Mouse (Mus musculus) urinary bladder, postnatal 25 days (tissue): Measurements from ENCODE around the gene Esr2.
A peak's percentile ranks its signal among the peaks of the same experiment; 100 is the strongest.
"Not testable (repeated sequence)": the region's sequence is repeated elsewhere in the genome, so short reads cannot be mapped to it uniquely, and the experiment has no call there.

Source experiments
- DNase-seq: peaks from one replicate; pipeline ENCODE4 v3.0.0; 2022; ENCODE audit warnings: low spot score

Gene Esr2

DNA sequence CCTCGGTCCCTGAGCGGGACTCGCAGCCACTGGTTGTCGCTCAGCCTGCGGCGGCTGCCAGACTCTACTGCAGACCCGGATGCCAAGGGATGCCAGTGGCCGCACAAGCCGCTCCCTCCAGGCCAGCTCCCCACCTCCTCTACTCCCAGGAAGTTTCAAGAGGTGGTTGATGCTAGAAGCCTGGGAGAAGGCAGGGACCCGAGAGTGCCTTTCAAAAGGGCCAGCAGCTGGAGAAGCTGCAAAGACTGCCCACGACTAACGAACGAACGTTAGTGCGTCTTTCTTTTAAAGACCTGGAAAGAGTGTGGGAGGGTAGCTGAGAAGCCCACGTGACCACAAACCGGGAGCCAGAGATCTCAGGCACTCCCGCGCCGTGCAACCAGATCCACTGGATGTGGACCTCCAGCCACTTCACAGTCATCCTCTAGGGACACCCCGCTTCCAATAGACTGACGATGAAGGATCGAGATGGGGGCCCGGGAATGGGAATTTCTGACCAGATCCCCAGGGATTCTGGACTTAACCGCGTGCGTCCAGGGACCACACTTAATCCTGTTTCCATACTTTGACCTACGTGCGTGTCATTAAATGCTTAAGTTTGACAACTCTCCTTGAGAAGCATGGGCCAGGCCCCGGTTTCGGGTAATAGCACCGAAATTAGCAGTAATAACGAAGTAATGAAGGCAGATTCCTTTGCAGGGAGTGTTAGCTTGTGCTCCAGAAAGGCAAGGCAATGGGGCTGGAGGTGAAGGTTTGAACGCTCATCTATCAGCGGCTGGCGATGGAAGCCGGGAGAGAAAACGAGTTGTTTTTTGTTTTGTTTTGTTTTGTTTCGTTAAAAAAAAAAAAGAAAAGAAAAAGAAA, at the start of gene Esr2:
TSS of gene Esr2 (minus strand) at position 260 of the 864 bp plus-strand sequence.
- DNase-seq: no peak

DNA sequence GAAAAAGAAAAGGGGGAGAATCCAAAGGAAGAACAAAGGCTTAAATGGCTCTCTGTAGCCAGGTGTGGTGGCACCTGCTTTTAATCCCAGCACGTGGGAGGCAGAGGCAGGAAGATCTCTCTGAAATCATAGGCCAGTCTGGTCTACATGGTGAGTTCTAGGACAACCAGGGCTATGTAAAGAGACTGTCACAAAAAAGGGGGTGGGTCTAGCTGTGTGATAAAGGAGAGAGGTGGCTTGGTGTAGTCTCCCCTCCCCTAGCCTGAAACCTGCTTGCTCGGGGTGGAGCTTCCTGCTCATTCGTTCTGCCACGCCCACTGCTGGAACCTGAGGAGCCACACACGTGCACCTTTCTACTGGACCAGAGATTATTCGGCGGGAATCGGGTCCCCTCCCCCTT, 45.0 kb upstream of the Esr2 start:
- not testable (repeated sequence) for DNase-seq

DNA sequence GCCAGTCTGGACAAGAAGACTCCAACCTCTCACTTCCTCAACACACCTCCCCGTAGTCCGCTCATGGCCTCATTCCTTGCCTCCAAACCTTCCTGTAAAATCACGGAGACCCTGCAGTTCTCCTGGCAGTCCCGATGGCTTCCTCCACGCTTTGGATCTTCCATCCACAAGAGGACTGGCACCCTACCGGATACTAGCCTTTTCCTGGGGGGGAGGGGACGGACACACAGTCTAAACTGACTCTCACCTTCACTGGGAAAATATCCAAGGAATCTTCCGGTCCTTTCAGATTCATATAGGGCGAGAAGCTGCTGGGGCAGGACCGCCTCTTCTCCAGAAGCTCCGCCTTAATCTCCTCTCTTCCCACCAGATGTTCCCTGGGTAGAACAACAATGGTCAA, 39.7 kb upstream of the Esr2 start:
- no peak for DNase-seq

DNA sequence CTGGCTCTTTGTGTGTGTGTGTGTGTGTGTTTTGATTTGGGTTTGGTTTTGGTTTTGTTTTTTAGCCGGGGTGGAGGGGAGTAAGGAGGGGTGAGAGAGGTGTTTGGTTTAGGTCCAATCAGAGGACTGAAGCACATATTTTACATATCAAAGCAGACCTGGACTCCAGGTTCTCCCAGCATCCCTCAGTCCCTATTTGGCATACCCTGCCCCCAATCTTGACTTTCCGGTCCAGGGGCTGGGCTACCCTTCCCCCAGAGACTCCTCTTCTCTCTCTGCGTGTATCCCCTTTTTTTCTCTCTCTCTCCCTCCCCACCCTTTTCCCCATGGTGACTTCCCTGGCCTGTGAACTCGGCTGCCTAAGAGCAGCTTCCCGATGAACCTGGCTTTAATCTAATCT, 38.1 kb upstream of the Esr2 start:
- no peak for DNase-seq

DNA sequence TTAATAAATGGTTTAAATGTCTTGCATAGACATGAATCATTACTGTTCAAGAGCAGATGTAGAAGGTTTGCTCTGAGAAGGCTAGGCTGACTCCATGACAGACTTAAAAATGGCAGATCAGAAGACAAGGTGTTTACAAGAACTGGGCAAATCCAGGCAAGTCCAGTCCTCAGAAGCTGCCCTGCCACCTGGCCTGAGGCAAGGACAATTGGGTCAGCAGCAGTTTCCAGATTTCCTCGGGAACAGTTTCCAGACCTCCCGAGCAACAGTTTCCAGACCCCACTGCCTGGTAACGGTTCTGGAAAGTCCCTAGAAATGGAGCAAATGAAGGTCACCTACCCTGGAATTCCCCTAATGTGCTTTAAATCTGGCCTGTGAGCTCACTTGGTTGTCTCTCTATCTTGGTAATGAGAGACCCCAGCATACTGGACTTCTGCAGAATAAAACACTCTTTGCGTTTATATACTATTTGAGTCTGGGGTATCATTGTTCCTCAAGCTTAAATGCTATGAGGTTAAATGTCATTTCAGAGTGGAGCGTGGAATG, 32.4 kb upstream of the Esr2 start:
- no peak for DNase-seq

DNA sequence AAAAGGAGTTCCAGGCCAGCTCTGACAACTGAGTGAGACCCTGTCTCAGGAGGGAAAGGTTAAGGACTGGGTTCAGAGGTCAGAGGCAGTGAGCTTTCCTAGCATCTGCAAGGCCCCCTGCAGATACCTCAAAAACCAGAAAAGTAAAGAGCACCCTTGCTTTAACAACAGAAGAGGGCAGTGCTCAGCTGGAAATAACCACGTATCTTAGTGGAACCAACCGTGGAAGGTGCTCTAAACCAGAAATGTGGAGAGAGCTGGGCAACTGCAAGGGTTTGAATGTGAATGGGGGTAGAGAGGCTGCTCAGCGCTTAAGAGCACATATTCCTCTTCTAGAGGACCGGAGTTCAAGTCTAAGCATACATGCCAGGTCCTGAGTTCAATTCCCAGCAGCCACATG, 23.3 kb upstream of the Esr2 start:
- no peak for DNase-seq

DNA sequence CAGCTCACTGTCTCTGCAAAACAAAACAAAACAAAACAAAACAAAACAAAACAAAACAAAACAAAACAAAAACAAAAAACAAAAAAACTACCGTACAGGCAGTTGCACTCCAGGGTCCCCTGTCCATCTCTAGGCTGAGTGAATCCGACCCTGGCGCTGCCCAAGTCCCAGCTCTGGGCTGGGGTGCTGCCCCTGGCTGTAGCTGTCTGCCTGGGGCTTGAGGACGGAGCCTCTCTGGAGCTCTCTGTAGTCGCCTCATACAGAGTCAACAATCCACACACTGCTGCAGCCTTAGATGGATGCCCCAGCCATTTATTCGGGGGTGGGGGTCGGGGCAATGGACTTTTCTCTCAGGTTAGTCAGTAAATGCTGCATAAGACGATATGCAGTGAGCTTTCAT, 20.0 kb upstream of the Esr2 start:
- DNase-seq: no peak

DNA sequence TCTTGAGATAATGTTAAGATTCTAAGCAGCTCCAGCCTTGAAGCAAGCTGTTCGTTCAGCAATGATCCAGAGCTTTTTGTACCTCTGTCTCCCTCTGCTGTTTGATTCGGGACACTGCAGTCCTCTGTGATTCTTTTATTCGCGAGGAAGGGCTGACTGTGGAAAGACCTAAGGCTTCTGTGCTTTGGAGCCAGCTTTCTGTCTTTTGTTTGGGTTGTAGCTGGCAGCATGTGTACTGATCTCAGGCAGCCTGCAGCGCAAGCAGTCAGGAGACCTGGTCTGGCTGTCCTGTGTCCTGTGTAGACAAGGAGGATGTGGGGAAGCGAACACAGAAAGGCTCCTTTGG, 19.6 kb upstream of the Esr2 start:
- DNase-seq: peak; percentile 47

DNA sequence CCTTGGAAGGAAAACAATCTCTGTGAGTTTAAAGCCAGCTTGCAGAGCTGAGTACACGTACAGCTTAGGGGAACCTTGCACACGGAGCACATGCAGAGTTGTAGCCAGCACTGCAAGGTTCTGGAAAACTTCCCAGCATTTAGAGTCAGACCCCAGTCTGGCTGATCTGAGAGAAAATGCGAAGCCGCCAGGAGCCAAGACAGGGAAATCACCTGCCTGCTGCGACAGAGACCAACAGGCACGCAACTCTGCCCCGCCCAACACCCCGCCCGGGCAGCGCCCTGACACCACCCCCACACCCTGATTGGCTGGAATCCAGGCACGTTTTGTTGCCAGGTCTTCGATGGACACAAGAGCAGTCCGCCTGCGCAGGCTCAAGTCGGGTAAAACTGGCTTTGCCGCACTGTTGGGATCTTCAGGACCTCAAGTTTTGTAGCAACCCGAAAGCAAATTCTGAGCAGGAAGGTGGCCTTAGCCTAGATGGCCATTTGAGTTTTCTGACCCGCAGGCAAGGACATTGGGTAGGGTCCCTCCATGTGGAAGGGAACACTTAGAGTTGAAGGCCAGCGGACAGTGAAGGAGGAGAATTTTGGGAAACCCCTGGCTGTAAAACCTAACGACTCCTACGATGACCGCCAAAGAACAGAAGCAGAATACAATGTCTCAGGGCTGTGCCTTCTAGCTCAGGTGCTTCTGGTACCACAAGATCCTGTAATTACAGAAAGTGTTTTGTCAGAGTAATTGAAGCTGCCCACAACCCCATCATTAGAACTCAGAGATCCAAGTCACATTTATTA, 19.1 kb upstream of the Esr2 start:
- peak; percentile 84 for DNase-seq

DNA sequence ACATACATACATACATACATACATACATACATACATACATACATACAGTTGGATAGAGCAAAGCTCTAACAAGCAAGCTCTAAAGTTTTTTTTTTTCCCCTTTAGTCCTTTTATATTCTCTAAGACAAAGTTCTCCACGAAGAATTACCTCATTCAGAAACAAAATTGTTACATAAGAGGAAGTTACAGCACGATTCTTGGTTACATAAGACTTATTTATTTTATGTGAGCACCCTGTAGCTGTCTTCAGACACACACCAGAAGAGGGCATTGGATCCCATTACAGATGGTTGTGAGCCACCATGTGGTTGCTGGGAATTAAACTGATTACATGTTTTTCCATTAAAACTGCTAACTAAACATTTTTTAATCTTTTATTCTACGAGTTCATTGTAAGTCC, 17.5 kb upstream of the Esr2 start:
- no peak for DNase-seq

DNA sequence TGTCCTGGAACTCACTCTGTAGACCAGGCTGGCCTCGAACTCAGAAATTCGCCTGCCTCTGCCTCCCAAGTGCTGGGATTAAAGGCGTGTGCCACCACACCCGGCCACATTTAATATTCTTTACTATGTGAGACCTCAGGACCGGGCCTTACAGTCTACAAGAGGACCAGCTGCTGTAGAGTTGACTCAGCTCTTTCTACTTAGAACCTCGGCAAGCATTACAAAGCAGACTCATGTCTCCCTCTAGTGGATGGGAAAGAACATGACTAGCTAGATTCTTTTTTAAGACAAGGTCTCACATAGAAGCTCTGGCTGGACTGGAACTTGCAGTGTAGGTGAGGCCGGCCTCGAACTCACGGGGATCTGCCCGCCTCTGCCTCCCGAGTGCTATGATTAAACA, 13.9 kb upstream of the Esr2 start:
- no peak for DNase-seq

DNA sequence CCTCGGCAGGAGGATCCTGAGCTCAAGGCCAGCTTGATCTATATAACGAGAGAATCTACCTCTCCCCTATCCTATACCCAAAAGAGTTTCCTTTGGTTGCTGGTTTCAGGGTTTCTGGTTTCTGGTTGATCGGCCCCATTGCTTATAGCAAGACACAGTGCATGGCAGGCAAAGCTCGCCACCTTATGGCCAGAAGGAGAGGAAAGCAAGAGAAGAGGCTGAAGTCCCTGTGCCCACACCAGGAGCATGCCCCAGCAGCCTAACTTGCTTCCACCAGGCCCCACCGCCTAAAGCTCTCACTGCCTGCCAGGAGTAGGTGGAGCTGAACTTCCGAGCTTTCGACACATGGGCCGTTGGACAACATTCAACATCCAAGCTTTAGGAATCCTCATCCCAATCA, 10.8 kb upstream of the Esr2 start:
- peak; percentile 10 for DNase-seq

DNA sequence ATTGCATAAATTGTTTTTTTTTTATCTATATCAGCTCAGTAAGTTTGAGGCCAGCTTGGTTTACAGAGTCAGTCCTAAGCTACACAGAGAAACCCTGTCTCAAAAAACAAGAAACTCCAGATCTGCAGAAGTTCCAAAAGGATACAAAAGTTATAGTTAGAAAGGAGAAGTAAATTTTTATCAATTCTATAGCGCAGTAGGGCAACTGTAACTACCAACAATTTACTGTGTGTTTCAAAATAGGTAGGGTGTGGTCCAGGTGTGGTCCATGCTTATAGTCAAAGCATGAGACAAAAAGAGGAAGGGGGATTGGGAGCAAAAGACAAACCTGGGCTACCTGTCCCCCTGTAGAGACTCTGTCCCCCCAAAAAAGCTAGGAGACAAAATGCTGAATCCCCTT, 9.4 kb upstream of the Esr2 start:
- no peak for DNase-seq

DNA sequence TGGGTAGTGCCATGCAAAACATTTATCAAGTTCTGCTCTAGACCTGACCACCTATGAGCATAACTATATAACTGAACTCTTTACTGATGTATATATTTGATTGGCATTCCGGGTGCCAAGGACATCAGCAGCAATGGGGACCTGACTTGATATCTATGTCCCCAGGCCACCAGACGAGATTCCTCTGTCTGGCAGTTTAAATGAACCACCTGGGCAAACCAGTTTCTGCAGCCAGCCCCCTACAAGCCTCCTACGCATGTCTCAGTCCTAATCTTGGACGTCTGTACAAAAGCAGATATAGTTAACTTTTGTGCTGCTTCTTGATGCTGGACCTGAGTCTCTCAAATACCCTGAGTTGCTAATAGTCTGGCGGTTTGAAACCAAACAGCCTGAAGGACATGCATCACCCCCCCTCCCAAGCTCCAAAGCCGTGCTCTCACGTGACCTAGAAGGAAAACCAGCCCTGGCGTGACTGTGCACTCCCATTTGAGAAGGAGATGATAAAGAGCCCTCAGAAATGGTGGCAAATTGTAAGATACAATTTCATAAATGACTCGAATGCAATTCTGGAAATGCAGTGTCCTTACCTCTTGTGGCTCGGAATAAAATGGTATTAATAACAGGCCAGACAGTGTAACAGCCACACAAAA, 8.2 kb upstream of the Esr2 start:
- no peak for DNase-seq

DNA sequence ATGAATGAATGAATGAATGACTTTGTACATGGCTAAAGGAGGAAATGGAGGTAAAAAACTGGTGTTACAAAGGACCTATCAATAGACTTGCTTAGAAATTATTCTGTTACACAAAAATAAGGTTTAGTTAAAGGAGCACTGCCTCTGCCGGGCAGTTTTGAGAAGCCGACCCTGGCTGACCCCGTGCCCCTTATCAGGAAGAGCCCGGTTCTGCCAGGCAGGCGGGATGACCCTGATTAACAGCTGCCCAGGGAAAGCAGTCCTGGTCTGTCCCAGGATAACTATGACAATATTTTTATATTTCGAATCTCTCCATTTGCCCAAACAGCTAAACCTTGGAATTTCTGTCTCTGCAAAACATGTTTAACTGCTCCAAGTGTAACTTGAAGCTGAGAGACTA, 7.2 kb upstream of the Esr2 start:
- DNase-seq: no peak

DNA sequence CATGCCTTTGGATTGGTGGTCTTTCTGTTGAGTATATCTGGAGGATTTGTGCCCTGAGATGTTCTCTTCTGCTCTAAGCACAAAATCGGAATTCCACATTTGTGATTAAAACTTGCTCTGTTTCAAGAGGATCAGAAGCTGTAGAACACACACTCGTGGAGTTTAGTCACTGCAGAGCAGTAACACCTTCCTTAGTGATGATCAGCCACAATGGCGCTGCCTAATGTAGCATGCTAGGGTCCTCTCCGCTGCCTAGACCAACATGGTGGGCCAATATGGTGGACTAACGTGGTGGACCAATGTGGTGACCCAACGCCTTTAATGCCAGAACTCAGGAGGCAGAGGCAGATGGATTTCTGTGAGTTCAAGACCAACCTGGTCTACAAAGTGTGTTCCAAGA, 5.8 kb upstream of the Esr2 start:
- DNase-seq: no peak

DNA sequence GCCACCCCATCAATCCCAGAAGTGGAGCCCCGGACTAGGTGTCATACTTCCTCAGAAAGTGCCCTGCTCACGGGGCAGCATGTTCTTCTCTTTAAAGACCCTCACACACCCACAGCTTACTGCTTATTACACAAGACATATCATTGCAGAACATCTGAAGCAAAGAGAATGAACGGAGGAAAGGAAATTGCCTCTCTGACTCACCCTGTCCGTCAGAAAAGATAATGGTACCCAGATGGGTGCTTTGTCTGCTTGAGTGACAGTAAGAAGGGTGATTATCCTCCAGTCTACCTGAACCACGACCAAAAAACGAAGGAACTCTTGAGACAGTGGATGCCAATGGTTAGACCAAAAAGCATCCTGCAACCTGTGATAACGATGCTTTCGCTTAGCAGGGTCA, 4.4 kb upstream of the Esr2 start:
- DNase-seq: no peak

DNA sequence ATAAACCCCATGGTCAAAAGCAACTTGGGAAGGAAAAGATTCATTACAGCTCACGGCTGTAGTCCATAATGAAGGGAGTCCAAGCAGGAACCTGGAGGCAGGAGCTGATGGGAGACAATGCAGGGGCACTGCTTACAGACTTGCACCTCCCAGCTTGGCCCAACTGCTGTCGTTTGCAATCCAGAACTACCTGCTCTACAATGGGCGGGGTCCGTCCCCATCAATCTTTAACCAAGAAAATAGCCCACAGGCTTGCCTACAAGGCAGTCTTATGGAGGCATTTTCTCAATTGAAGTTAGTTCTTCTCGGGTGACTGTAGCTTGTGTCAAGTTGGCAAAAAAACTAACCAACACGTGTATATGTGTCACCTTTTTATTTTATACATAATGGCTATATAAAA, 3.4 kb upstream of the Esr2 start:
- no peak for DNase-seq

DNA sequence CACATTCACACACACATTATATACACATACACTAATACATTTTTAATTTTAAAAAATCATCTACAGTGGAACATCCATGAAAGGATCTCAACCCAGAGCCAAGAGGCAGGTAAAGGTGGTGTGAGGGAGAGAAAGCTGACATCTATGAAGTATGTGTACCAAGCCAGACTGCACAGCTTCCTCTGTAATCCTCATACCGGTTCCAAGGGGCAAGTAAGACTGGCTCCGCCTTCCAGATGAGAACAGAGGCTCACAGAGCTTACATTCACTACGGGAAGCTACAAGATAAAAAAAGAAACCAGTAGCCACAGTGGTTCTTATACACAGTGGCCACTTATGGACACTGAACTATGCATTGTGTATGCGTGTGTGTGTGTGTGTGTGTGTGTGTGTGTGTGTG, 2.5 kb upstream of the Esr2 start:
- no peak for DNase-seq

DNA sequence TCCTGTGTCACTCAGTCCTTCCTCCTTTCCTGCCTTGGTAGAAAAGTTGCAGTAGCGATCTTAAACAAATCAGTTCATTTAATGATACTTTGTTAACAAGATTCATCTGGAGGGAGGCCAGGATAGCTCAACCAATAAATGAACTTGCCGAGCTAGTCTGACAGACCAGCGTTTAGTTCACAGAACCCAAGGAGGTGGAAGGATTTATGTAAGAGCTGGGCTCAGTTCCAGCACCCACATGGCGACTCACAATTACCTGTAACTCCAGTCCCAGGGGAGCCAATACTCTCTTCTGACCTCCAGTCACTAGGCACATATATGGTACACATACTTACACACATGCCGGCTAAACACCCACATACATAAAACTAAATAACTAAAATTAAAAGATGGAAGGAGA, 2.0 kb upstream of the Esr2 start:
- DNase-seq: no peak

DNA sequence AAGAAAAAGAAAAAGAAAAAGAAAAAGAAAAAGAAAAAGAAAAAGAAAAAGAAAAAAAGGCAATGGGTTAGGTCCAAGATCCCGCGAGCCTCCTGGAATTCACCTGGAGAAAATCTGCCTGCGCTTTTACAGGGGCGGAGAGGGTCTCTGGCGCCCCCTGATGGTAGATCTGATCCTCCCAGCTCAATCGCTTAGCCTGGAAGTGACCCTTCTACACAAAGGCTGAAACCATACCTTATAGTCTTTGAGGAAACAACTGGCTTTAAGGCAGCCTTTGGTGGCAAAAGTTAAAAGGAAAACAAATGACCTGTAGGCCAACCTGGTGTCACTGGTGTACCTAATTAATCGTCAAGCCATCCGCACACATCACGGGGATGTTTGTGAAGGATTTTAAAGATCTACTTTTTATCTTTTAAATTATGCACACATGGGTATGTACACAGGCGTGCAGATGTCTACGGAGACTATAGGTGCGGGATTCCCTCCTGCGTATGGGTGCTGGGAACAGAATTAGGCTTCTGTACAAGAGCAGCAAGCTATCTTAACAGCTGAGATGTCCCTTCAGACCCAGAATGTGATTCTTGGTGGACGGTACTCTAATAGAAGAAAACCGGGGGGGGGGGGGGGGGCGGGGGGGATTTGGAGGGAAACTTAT, 932 bp upstream of the Esr2 start:
- peak; percentile 70 for DNase-seq

DNA sequence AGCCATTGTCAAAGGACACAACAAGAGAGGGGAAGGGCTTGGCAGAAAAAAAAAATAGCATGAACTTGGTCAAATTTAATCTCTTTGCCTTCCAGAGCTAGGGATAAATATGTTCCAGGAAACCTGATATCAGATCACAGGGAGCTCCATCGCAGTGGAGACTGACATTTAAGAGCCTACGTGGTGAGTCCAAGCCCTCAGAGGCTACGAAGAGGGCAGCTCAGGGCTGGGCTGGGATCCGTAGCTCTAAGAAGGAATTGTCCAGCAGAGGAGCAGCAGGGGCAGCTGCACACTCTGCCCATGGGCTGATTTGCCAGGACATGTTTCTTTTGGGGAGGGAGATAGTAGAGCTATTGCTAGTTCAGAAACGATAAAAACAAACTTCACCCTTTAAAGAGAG, 11.4 kb downstream of the Esr2 start:
- no peak for DNase-seq
